Mouse (Mus musculus) activated CD4-positive, CD25-positive, alpha-beta regulatory T cell, adult 4 months (primary cell): ENCODE measurements around the gene Cacng2. TPM values are rescaled to one million over a fixed set of nuclear protein-coding genes. Genes with fewer than 3 reads are reported as not detected.

Source experiments
- ATAC-seq: one replicate; pipeline ENCODE4 v1.8.0; 2017
- polyA plus RNA-seq, 2 experiments: library from polyadenylated mRNA; unstranded; fragments of 100-300 nt; shearing (Covaris generic); gene quantifications; one replicate each; pipeline ENCODE4 v1.2.1; 2017

Gene Cacng2
- polyA plus RNA-seq, 2 experiments from 2014 or later = 0.09 TPM; not detected in 1

GRCm38 (mm10) chr15:78003929-78004328 is 115.9 kb downstream of the Cacng2 start:
- ATAC-seq = no peak

- no peak for ATAC-seq
These were observed 118.4 kb downstream of the Cacng2 start for GRCm38 (mm10) chr15:78001400-78001799.

GRCm38 (mm10) chr15:77988541-77988940 is 131.3 kb downstream of the Cacng2 start:
- ATAC-seq = no peak

DNA sequence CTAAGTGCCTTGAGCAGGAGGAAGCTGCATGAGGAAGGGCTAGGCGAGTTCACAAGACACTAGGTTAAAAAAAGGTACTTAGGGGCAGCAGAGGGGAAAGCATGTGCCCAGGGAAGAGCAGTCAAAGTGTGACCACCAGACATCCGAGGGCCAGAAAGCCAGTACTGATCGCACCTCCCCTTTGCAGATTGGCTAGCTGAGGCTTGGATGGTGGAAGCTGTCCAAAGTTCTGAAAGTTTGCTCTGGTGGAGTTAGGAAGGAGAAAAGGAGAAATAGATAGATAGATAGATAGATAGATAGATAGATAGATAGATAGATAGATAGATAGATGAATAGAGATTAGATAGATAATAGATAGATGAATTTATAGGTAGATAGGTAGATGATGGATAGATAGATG is 136.4 kb downstream of the Cacng2 start:
- ATAC-seq = no peak

DNA sequence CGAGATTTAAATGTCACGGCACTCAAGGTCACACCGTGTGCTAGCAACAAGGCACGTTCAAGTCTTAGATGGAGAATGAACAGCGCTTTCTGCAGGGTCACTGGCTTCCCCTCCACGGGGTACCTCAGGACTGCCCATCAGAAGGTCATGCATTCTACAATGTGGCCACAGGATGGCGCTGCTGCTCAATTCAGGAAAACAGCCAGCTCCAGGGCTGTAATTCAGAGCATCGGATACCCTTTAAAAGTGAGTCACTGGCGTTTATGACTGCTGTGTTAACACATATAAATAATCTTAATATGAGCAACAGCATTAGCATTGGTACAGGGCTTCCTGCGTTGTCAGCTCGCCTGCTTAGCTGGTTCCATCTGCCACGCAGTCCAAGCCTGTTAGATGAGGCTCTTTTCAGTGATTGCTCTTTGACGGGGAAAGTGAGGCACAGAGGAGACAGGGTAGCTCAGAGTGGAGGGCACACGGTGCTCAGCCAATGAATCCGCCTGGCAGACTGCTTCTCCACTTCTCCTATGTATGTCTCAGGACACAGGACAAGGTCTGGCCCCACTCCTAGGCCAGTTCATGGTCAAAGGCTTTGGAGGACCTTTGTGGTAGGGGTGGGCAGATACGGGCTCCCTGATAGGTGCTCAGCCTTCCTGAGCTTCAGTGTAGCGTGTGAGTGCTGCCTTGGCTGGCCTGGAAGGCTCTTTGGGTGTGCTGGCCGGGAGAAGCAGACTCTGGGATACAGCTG is 137.5 kb downstream of the Cacng2 start:
- ATAC-seq = no peak

DNA sequence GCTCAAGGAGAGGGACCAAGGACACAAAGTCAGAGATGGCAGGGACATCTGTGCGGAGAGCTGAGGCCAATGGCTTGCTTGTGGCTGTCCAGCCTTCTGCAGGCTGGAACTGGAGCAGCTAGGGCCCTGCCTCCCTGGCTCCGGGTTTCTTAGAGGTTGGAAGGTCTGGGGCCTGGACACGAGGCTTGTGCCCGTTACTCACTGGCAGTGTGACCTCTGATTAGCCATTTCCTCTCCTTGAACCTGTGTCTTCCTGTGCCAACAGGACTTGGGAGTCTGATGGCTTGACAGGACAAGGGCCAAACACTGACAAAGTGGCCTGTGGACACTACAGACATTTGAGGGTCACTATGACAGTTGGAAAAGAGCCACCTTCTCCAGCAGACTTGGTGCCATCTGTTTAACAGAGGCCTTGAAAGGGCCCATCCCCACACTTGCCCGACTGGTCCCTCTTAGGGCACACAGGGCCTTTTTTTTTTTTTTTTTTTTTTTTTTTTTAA is 138.6 kb downstream of the Cacng2 start:
- no peak for ATAC-seq

DNA sequence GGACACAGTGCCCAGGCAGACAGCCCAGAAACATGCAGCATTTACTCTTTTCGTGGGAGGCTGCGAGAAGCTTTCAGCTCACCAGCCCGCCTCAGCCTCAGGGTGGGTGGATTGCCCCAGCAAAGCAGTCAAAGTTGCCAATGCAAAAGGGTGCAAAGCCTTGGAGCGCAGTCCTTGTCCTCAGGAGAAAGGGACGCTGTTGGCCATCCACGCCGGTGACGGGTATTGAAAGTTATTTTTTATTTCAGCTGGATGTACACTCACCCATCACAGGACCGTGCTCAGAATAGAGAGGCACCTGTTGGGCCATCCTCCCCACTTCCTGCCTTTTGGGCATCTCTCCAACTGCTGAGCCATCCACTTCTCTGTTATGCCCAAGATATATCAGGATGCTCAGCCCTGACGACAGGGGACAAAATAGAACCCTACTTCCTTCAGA is 140.4 kb downstream of the Cacng2 start:
- no peak for ATAC-seq

GRCm38 (mm10) chr15:77977663-77978062 is 142.2 kb downstream of the Cacng2 start:
- ATAC-seq = no peak

GRCm38 (mm10) chr15:77974165-77974841 is 145.5 kb downstream of the Cacng2 start:
- no peak for ATAC-seq

DNA sequence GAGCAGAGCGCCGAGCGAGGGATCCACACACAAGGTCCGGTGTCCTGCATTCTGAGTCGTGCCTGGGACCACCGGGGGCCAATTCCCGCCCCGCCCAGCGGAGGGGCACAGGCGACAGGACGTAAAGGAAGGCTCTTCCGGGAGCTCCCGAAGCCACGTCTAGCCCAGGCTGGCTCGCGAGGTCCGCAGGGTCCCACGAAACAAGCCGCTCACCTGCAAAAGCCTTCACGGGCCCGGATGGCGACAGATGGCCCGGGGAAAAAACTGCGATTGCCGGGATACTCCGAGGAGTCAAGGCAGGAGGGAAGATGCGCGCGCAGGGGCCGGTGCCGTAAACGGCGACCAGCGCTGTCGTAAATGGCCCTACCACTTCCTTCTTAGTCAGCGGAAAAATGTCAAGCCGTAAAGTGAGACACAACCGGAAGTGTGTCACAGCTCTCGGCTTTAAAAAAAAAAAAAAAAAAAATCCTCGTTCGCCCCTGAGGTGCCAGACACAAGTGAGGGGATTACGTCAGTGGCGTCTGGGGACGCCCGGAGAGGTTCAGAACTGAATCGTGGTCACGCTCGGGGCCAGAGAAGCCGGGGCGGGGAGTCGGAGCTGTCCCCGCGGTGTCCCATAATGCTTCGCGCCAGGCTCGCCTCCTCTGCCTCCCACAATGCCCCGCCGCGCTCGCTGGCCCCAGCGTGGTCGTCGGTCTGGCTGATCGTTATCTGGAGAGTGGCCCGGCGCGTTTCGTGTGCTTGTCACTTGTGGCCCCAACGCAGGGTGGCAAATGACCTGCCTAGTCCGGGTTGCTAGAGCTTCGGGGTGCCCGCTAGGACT is 149.1 kb downstream of the Cacng2 start, which contains the start of gene Eif3d:
Gene Eif3d (minus strand): TSS at position 344 of the 823 bp plus-strand sequence.
- peak; percentile 80 for ATAC-seq

DNA sequence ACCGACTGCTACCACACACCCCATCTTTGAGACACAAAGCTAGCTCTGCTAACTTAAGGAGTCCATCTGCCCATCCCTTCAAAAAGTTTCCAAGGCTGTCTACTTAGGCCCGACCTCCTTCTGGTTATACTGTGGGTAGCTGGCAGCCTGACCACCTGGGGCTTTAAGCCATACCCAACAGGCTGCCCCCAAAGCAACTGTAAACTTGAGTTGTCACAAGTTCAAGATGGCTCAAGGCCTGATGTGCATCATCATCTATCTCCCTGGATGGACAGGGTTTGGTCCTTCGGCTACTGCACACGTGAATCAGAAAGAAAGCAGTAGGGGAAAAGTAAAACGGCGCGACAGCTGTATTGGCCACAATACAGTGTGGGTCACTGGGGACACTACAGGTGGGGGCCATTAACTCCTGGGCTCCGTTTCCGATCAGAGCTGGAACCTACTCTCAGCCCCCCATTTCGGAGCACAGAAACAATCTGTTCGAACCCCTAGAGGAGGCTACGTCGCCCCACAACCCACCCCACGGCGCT is 149.8 kb downstream of the Cacng2 start:
- ATAC-seq = no peak

- ATAC-seq = no peak
These were observed 154.7 kb downstream of the Cacng2 start for GRCm38 (mm10) chr15:77965117-77965528.

DNA sequence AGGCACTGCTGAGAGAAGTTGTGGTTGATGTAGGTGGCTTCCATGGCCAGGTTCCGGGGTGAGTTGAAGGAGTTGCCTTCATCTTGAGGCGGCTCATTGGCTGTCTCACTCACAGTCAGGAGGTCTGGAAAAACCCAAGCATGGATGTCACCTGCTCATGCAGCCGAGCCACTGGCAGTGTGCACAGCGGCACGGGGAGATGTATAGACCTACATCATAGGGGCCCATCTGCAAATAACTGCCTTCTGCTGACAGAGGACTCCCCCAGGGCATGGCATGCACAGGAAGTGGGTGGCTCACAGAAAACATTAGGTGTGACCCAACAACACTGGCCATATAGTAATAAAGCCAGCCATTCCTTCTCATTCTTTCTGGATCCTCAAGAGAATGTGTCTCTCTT is 157.4 kb downstream of the Cacng2 start:
- no peak for ATAC-seq

DNA sequence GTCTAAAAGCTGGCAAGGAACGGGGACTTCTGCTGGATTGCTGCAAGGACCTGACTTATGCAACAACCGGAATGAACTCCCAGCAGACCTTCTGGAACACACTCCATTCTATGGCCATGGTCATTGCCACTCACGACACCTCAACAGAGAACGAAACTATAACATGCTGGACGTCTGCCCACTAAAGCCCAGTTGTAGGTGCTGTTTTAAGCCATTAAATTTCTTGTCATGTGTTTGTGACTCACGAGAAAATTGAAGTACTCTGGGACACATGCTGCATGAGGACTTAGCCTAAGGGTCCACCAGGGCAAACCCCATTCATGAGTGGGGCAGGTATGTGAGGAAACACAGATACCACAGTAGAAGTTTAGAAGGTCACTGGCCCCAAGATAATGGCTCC is 159.1 kb downstream of the Cacng2 start:
- no peak for ATAC-seq

- no peak for ATAC-seq
These were observed 161.8 kb downstream of the Cacng2 start for GRCm38 (mm10) chr15:77958071-77958470.

DNA sequence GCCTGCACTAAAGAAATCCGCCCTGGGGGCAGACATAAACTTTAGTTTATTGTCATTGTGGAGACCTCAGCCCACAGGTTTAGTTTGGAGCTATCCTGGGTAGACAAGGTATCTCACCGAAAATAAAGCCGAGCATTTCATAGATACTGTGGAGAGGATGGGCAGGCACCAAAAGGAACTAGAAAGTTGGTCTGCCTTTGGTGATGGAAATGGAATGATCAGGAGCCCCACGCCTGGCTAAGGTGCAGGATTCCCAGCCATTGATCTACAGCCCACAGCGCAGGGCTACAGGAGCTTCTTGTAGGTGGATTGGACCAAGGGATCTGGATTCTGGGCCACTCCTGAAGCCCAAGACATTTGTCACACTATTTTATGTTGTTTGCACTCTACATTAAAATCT is 162.2 kb downstream of the Cacng2 start:
- no peak for ATAC-seq

DNA sequence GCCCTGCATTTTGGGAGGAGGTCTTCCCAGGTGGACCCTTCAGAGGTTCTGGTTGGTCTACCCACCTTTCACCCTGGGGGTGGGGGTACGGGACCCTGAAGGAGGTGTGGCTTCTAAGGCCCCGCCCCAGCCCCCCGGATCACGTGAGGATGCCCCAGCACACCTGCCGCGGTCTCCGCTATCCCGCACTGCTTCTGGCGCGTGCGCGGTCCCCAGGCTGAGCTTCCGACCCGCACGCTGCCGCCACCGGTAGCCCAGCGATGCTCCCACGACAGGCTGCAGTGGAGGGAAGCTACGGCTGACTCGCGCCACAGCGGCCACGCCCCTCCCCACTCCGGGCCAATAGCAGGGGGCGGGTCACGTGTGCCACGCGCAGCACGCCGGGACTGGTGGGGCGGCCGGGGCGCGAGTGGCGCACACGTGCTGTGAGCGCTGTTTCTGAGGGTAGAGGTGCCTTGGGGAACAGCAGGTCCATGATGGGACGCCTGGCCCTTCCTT is 163.4 kb downstream of the Cacng2 start, which contains the start of gene Foxred2:
Gene Foxred2 (minus strand): TSS at position 319 of the 498 bp plus-strand sequence.
- peak; percentile 94 for ATAC-seq

DNA sequence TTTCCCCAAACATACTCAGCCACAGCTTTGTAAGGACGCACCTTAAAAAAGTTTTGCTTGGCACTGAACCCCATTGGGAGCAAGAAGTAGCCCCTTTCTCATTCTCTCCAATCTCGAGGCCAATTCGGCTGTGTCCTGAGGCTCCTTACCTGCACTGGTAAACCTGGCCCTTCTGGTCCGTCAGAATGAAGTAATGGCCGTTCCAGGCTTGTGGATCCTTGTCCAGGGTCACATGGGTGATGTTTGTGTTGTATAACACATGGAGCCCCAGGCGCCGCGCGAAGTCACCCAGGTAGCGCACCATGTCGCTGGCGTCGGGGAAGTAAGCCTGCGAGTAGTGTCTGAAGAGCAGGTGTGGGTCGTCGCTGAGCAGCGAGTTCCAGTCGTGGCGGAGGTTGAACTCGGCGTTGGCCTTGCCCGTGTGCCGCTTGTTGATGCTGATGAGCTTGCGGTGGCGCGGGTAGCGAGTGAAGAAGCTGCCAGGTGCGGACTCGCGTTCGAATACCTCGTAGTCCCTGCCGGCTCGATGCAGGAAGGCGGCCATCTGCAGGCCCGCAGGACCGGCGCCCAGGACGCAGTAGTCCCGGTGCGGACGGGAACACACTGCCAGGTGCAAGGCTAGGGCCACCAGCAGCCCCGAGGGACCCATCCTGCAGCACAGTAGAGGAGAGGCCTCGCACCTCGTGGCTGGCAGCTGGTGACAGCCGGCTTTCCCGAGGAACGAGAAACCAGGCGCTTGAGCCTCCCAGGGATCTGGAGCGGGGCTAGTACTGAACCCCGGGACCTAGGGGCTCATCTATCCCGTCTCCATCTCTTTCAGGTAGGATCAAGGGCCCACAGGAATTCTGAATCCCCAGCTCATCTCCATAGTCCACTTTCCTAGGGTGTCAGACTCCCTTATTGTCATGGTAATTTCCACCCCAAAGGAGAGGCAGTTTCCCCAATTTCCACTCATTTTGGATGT is 164.1 kb downstream of the Cacng2 start:
- ATAC-seq = no peak

GRCm38 (mm10) chr15:77954362-77954761 is 165.5 kb downstream of the Cacng2 start:
- ATAC-seq = no peak

DNA sequence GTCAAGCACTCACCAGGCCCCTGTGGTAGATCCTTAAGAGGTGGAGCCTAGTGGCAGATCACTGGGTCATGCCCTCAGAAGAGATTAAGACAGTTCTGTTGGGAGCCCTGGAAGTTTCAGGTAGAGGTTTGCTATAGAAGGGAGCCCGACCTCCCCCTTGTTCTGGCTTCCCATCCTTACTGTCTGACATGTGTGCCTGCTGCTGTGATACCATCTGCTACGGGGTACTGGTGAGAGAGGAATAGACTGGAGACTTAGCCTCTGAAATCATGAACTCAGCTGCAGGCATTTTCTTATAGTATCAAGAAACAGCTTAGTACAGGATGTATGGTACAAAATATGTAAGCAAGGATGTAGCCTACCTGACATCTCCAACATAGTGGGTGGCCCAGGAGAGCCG is 166.9 kb downstream of the Cacng2 start:
- no peak for ATAC-seq

GRCm38 (mm10) chr15:77949061-77949460 is 170.8 kb downstream of the Cacng2 start:
- no peak for ATAC-seq
